Mouse (Mus musculus) gastrocnemius, postnatal 25 days (tissue): ENCODE data around the gene Gm2237. TPM values are rescaled to one million over a fixed set of nuclear protein-coding genes. Genes with fewer than 3 reads are reported as not detected.
"Not testable (repeated sequence)": the region's sequence is repeated elsewhere in the genome, so short reads cannot be mapped to it uniquely, and the experiment has no call there.

ENCODE experiments used
- DNase-seq: peaks from one replicate; pipeline ENCODE4 v3.0.0; 2022
- long read RNA-seq, 2 experiments: library from polyadenylated mRNA; stranded (forward); transcript quantifications; one replicate each; pipeline ENCODE4 v2.0.0; 2021
- total RNA-seq, 2 experiments: library from RNA; stranded (reverse); gene quantifications; 1 replicate in 1 of 2; 2 replicates in 1 of 2; pipeline ENCODE4 v1.2.3; 2021

Gm2237 gene
- under 1 TPM; 0.23 to 0.24 TPM for total RNA-seq
- long read RNA-seq, experiment 1, result 0 reads
- long read RNA-seq, experiment 2, result 0 reads

DNA sequence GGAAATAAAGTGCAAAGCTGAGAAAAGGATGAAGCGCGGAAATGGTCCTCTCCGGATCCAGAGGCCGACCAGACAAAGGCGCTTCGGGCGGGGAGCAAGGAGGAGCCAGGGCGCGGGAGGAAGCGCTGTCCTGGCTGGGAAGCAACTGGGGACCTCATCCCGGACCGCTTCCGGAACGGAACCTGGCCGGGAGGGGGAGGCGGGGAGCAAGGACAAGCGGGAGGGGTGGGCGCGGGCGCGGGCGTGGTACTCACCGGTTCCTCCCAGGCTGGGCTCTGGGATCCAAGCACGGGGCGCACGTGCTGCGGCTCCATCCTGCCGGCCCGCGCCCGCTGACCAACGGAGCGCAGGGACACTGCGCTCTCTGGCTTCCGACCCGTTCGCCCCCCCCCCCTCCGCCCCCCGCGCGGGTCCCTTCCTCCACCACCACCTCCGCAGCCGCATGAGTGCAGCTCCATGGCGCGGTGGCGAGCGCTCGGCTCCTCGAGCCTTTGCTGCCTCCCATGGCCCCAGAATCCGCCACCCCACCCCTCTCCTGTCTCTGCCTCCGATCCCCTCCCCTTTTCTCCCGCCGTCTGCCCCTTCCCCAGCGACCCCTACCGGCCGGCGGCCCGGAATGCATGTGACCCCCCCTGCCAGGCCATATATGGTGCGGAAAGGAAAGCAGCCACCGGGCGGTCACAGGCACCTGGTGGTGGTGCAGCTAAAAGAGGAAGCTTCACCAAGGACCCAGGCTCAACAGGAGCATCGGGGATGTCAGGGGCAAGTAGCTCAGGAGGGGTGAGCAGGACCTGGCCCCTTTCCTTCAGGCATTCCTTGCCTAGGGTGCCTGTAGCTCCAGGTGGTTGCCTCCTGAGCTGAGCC, at the start of gene Gm2237:
TSS of gene Gm2237 (minus strand) at position 332 of the 864 bp plus-strand sequence.
- peak; percentile 39 for DNase-seq

DNA sequence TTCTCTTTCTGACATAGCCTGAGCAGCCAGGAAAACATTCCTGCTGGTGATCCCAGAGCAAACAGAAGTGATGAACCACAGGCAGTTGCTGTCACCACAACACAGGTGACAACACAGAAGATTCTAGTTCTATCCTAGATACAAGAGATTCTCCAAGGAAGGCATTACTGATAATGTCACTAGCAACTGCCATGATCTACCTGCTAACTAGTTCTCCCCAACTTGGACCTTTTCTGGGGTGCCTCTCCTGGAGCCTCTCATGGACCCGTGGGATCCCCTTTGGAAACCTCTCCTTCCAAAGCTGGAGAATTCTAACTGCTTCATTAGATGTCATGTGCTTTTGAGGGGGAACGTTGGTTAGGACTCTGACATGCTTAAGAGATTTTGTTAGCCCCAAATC, 17.5 kb upstream of the Gm2237 start, which contains the start of gene Gm5458:
TSS of gene Gm5458 (minus strand) at position 101 of the 400 bp plus-strand sequence.
- not testable (repeated sequence) for DNase-seq

DNA sequence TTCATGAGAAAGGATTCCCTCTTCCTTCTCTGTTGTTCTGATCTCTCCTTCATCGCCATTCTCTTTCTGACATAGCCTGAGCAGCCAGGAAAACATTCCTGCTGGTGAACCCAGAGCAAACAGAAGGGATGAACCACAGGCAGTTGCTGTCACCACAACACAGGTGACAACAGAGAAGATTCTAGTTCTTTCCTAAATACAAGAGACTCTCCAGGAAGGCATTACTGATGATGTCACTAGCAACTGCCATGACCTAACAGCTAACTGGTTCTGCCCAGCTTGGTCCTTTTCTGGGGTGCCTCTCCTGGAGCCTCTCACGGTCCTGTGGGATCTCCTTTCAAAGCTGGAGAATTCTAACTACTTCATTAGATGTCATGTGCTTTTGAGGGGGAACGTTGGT, 35.1 kb downstream of the Gm2237 start, which contains the start of gene Gm2244:
TSS of gene Gm2244 (minus strand) at position 101 of the 400 bp plus-strand sequence.
- DNase-seq, result not testable (repeated sequence)

Other genes with a start within 250 kb of the Gm2237 start
- gene Gm21738, start 166.2 kb downstream of the Gm2237 start, total RNA-seq, result not detected
- not detected for gene Gm2244, start 35.2 kb downstream of the Gm2237 start, total RNA-seq
- gene Gm5458, start 17.4 kb upstream of the Gm2237 start, total RNA-seq, result not detected
- gene Nid2, start 166.1 kb upstream of the Gm2237 start, total RNA-seq, result 10 to 100 TPM; 13.5 to 14.9 TPM
- 10 to 100 TPM; 67.2 to 70.5 TPM for gene Rtraf, start 238.7 kb upstream of the Gm2237 start, total RNA-seq